Mouse (Mus musculus): ENCODE results near the gene Map3k7. TPM values are rescaled to one million over a fixed set of nuclear protein-coding genes. Genes with fewer than 3 reads are reported as not detected.

Map3k7 gene
- polyA plus RNA-seq (2015; fragmentation: Nextera tagmentation; extraction: Ambion mirVana): 23.5 and 30.5 TPM in 2 replicates

- ATAC-seq (replicated peaks; ENCODE audit: insufficient number of reproducible peaks, insufficient read depth, low FRiP score, low read depth): peak; percentile 93
- WGBS: under 1% methylated on average over 88 of the region's 88 CpGs
Measured at GRCm38 (mm10) chr4:31963354-31964193, at the start of gene Map3k7. TSS of gene Map3k7 (plus strand) at chr4:31964097.

GRCm38 (mm10) chr4:31915114-31915513, 48.8 kb upstream of the Map3k7 start:
- Histone ChIP-seq H3K27me3 (no peaks in the 10 kb centered on the region), H3K9ac (no peak overlapping the region), H3K4me1 (replicated peaks) (no peaks in the 10 kb centered on the region), H3K4me3 (no peak overlapping the region), H3K27ac (no peak overlapping the region), H3K36me3 (no peaks in the 10 kb centered on the region), H3K4me2 (no peak overlapping the region), H3K9me3 (replicated peaks) (no peaks in the 10 kb centered on the region)
- WGBS: 75% methylated on average over 11 of the region's 11 CpGs
- ATAC-seq (replicated peaks; ENCODE audit: insufficient number of reproducible peaks, insufficient read depth, low FRiP score, low read depth): no peak

More at GRCm38 (mm10) chr4:31963354-31964193, at the start of gene Map3k7:
- Histone ChIP-seq H3K27ac (peak within 1 kb of the TSS; percentile 97), H3K4me3 (peak within 1 kb of the TSS; percentile 83), H3K9me3 (replicated peaks) (no peaks in the 10 kb centered on the region), H3K4me2 (peak within 1 kb of the TSS; percentile 83), H3K4me1 (replicated peaks) (peaks cover 23% of the 10 kb centered on the region), H3K27me3 (no peaks in the 10 kb centered on the region), H3K36me3 (no peaks in the 10 kb centered on the region), H3K9ac (peak within 1 kb of the TSS; percentile 89)

GRCm38 (mm10) chr4:31918717-31919116, 45.2 kb upstream of the Map3k7 start:
- no peaks in the 10 kb centered on the region; the same call in 1 of the 2 replicates for H3K4me1 ChIP-seq (replicated peaks)
- 87% methylated on average over 5 of the region's 5 CpGs for WGBS

GRCm38 (mm10) chr4:31922215-31922614, 41.7 kb upstream of the Map3k7 start:
- Histone ChIP-seq H3K27me3 (no peaks in the 10 kb centered on the region), H3K27ac (no peak overlapping the region), H3K4me3 (no peak overlapping the region), H3K9me3 (replicated peaks) (no peaks in the 10 kb centered on the region), H3K4me2 (no peak overlapping the region), H3K36me3 (no peaks in the 10 kb centered on the region), H3K4me1 (replicated peaks) (peaks cover 3% of the 10 kb centered on the region; the same call in 1 of the 2 replicates), H3K9ac (no peak overlapping the region)
- 65% methylated on average over 7 of the region's 7 CpGs for WGBS
- ATAC-seq (replicated peaks; ENCODE audit: insufficient number of reproducible peaks, insufficient read depth, low FRiP score, low read depth): no peak

More at GRCm38 (mm10) chr4:31918717-31919116, 45.2 kb upstream of the Map3k7 start:
- Histone ChIP-seq H3K4me3 (no peak overlapping the region), H3K27ac (no peak overlapping the region), H3K9me3 (replicated peaks) (no peaks in the 10 kb centered on the region), H3K4me2 (no peak overlapping the region), H3K36me3 (no peaks in the 10 kb centered on the region), H3K27me3 (no peaks in the 10 kb centered on the region), H3K9ac (no peak overlapping the region)
- no peak for ATAC-seq (replicated peaks; ENCODE audit: insufficient number of reproducible peaks, insufficient read depth, low FRiP score, low read depth)

GRCm38 (mm10) chr4:31923437-31923836, 40.5 kb upstream of the Map3k7 start:
- no peak for ATAC-seq (replicated peaks; ENCODE audit: insufficient number of reproducible peaks, insufficient read depth, low FRiP score, low read depth)
- Histone ChIP-seq H3K4me1 (replicated peaks) (peaks cover 3% of the 10 kb centered on the region; the same call in 1 of the 2 replicates), H3K36me3 (no peaks in the 10 kb centered on the region), H3K27ac (no peak overlapping the region), H3K9ac (no peak overlapping the region), H3K4me2 (no peak overlapping the region), H3K9me3 (replicated peaks) (no peaks in the 10 kb centered on the region), H3K4me3 (no peak overlapping the region), H3K27me3 (no peaks in the 10 kb centered on the region)
- WGBS: 58% methylated on average over 8 of the region's 8 CpGs

GRCm38 (mm10) chr4:31924301-31925185, 39.4 kb upstream of the Map3k7 start:
- ATAC-seq (replicated peaks; ENCODE audit: insufficient number of reproducible peaks, insufficient read depth, low FRiP score, low read depth): no peak
- Histone ChIP-seq H3K27ac (no peak overlapping the region), H3K4me2 (no peak overlapping the region)

GRCm38 (mm10) chr4:31933171-31933570, 30.7 kb upstream of the Map3k7 start:
- no peak for ATAC-seq (replicated peaks; ENCODE audit: insufficient number of reproducible peaks, insufficient read depth, low FRiP score, low read depth)
- H3K4me1 ChIP-seq (replicated peaks): peaks cover 13% of the 10 kb centered on the region
- no peak overlapping the region for H3K27ac ChIP-seq
- no peak overlapping the region for H3K4me3 ChIP-seq
- H3K9ac ChIP-seq: no peak overlapping the region
- no peaks in the 10 kb centered on the region for H3K9me3 ChIP-seq (replicated peaks)
- no peak overlapping the region for H3K4me2 ChIP-seq
- no peaks in the 10 kb centered on the region for H3K27me3 ChIP-seq
- WGBS: 37% methylated on average over 3 of the region's 3 CpGs
- no peaks in the 10 kb centered on the region for H3K36me3 ChIP-seq

More at GRCm38 (mm10) chr4:31924301-31925185, 39.4 kb upstream of the Map3k7 start:
- Histone ChIP-seq H3K4me1 (replicated peaks) (peaks cover 3% of the 10 kb centered on the region; the same call in 1 of the 2 replicates), H3K9ac (no peak overlapping the region), H3K9me3 (replicated peaks) (no peaks in the 10 kb centered on the region), H3K4me3 (no peak overlapping the region), H3K36me3 (no peaks in the 10 kb centered on the region), H3K27me3 (no peaks in the 10 kb centered on the region)
- 53% methylated on average over 14 of the region's 14 CpGs for WGBS

GRCm38 (mm10) chr4:31935831-31936306, 28.0 kb upstream of the Map3k7 start:
- H3K9me3 ChIP-seq (replicated peaks): no peaks in the 10 kb centered on the region
- WGBS: 45% methylated on average over 3 of the region's 3 CpGs

GRCm38 (mm10) chr4:31936358-31936757, 27.5 kb upstream of the Map3k7 start:
- Histone ChIP-seq H3K36me3 (no peaks in the 10 kb centered on the region), H3K27me3 (no peaks in the 10 kb centered on the region), H3K4me1 (replicated peaks) (peaks cover 13% of the 10 kb centered on the region), H3K4me2 (peak overlapping the region; percentile 97), H3K4me3 (no peak overlapping the region; the same call in 1 of the 2 replicates), H3K9me3 (replicated peaks) (no peaks in the 10 kb centered on the region), H3K9ac (no peak overlapping the region), H3K27ac (no peak overlapping the region)
- no peak for ATAC-seq (replicated peaks; ENCODE audit: insufficient number of reproducible peaks, insufficient read depth, low FRiP score, low read depth)
- WGBS: 18% methylated on average over 8 of the region's 8 CpGs

More at GRCm38 (mm10) chr4:31935831-31936306, 28.0 kb upstream of the Map3k7 start:
- H3K27me3 ChIP-seq: no peaks in the 10 kb centered on the region
- H3K9ac ChIP-seq: no peak overlapping the region
- ATAC-seq (replicated peaks; ENCODE audit: insufficient number of reproducible peaks, insufficient read depth, low FRiP score, low read depth): no peak
- H3K36me3 ChIP-seq: no peaks in the 10 kb centered on the region
- no peak overlapping the region for H3K27ac ChIP-seq
- H3K4me2 ChIP-seq: no peak overlapping the region
- H3K4me1 ChIP-seq (replicated peaks): peaks cover 13% of the 10 kb centered on the region
- H3K4me3 ChIP-seq: no peak overlapping the region

GRCm38 (mm10) chr4:31936911-31937375, 27.0 kb upstream of the Map3k7 start:
- WGBS: 11% methylated on average over 15 of the region's 15 CpGs
- peak overlapping the region; percentile 97 for H3K4me2 ChIP-seq
- ATAC-seq (replicated peaks; ENCODE audit: insufficient number of reproducible peaks, insufficient read depth, low FRiP score, low read depth): no peak
- peak overlapping the region; percentile 72 for H3K9ac ChIP-seq
- no peaks in the 10 kb centered on the region for H3K36me3 ChIP-seq
- no peaks in the 10 kb centered on the region for H3K27me3 ChIP-seq
- no peak overlapping the region for H3K27ac ChIP-seq
- H3K4me1 ChIP-seq (replicated peaks): peaks cover 13% of the 10 kb centered on the region
- H3K4me3 ChIP-seq: peak overlapping the region; percentile 61
- no peaks in the 10 kb centered on the region for H3K9me3 ChIP-seq (replicated peaks)

Measured in heart, embryonic 15.5 days (tissue).